ENCODE assay signal across 10 mouse cellular contexts in genomic region chr8:111821199-111821598, GRCm38 (mm10). TPM values are rescaled to one million over a fixed set of nuclear protein-coding genes. Genes with fewer than 3 reads are reported as not detected.
DNase-seq lines count a peak whose midpoint lies in the region; ATAC-seq and TF ChIP-seq lines count a peak whose summit lies in the region.
"Had no signal": no experiment of that assay in that cellular context is flagged by ENCODE, and none has a peak within 500 bp of the region (broad histone marks: within the 10 kb centered on the region; RNA-seq: fewer than 3 reads in every experiment).

No protein-coding gene starts in this region.

- no peaks in the 10 kb centered on the region for H3K4me1 ChIP-seq in lung, embryonic 14.5 days (ENCODE audit: insufficient read depth)
- H3K4me1 ChIP-seq: liver, embryonic 15.5 days had no signal

- no peaks in the 10 kb centered on the region for H3K27me3 ChIP-seq in lung, embryonic 14.5 days (ENCODE audit: insufficient read depth, low read length)
- H3K27me3 ChIP-seq: liver, embryonic 15.5 days had no signal

- no peak for ATAC-seq in lung, embryonic 14.5 days (ENCODE audit: insufficient read depth)
- peak; percentile 99 for ATAC-seq in common myeloid progenitor, adult 5-6 weeks (replicated peaks; ENCODE audit: low read depth, poor library complexity, severe bottlenecking)
- ATAC-seq in erythroid progenitor cell, adult 5-6 weeks (replicated peaks; ENCODE audit: low FRiP score, poor library complexity, severe bottlenecking): no peak

- no peak overlapping the region for H3K4me3 ChIP-seq in lung, embryonic 14.5 days (ENCODE audit: low read depth, low read length)
- no peak overlapping the region for H3K4me3 ChIP-seq in left cerebral cortex, adult 2 months
- H3K4me3 ChIP-seq: liver, embryonic 15.5 days had no signal

- H3K4me2 ChIP-seq in lung, embryonic 14.5 days: no peak overlapping the region
- H3K4me2 ChIP-seq: liver, embryonic 15.5 days had no signal

- H3K9ac ChIP-seq in lung, embryonic 14.5 days: no peak overlapping the region
- H3K9ac ChIP-seq: liver, embryonic 15.5 days had no signal

- no peak overlapping the region for H3K27ac ChIP-seq in lung, embryonic 14.5 days (ENCODE audit: low read depth)
- H3K27ac ChIP-seq in left cerebral cortex, adult 2 months: no peak overlapping the region
- H3K27ac ChIP-seq: liver, embryonic 15.5 days had no signal

- peaks cover 39% of the 10 kb centered on the region for H3K36me3 ChIP-seq in lung, embryonic 14.5 days (ENCODE audit: insufficient read depth)

- no peak for TF ChIP-seq CTCF in lung, embryonic 14.5 days (IDR thresholded peaks at IDR 0.05; ENCODE audit: low read depth)
- TF ChIP-seq CTCF in left cerebral cortex, adult 2 months (IDR thresholded peaks at IDR 0.05): no peak

- no peaks in the 10 kb centered on the region for H3K9me3 ChIP-seq in lung, embryonic 14.5 days (ENCODE audit: low read depth, low read length)
- H3K9me3 ChIP-seq: liver, embryonic 15.5 days had no signal

- 72% methylated on average over 10 of the region's 10 CpGs for WGBS in lung, embryonic 14.5 days

- intact Hi-C loops in left cerebral cortex, adult 2 months (cut with DNase I): no loop called here
- intact Hi-C loops in gastrocnemius, postnatal 14 days (cut with DNase I; ENCODE audit: low total_unique reads): no loop called here

- peak; percentile 36 for DNase-seq in lung, embryonic 14.5 days
- no peak for DNase-seq in lung, postnatal 10 days
- peak; percentile 88 for DNase-seq in naive thymus-derived CD4-positive, alpha-beta T cell, adult 2 months (ENCODE audit: low read depth)
- DNase-seq in thymus, postnatal 25 days: peak; percentile 64
- DNase-seq in left cerebral cortex, adult 2 months (ENCODE audit: extremely low spot score in 1 of 2, low spot score in 2 of 2): no peak
- DNase-seq in gastrocnemius, postnatal 14 days: no peak
- DNase-seq: cerebellum, adult 18-20 months had no signal

RNA-seq across cellular contexts. Expression of gene Cfdp1, which starts 32.9 kb away (rescaled TPM):
- polyA plus RNA-seq in lung, embryonic 14.5 days (2014; fragmentation: Nextera tagmentation; extraction: Ambion mirVana): 195 and 200 TPM in 2 replicates
- 202 and 252 TPM in 2 replicates for total RNA-seq in common myeloid progenitor, adult 5-6 weeks (2017)
- total RNA-seq in left cerebral cortex, adult 2 months (2021): 10 to 100 TPM; 75.4 to 83.1 TPM
- 10 to 100 TPM; 21.5 to 30.1 TPM for total RNA-seq in gastrocnemius, postnatal 14 days (2021)
- 59.1 and 61.6 TPM in 2 replicates for total RNA-seq in erythroid progenitor cell, adult 5-6 weeks (2015; ENCODE audit: low replicate concordance)
- 38.0 and 46.9 TPM in 2 replicates for total RNA-seq in erythroid progenitor cell, adult 5-6 weeks (2017; ENCODE audit: low replicate concordance)

RNA-seq across cellular contexts. Expression of gene Tmem170, which starts 55.4 kb away (rescaled TPM):
- polyA plus RNA-seq in lung, embryonic 14.5 days (2014; fragmentation: Nextera tagmentation; extraction: Ambion mirVana): 7.0 and 7.3 TPM in 2 replicates
- total RNA-seq in common myeloid progenitor, adult 5-6 weeks (2017): 2.3 and 2.5 TPM in 2 replicates
- 1 to 10 TPM; 3.0 to 3.4 TPM for total RNA-seq in left cerebral cortex, adult 2 months (2021)
- total RNA-seq in gastrocnemius, postnatal 14 days (2021): 1 to 10 TPM; 1.6 TPM
- total RNA-seq in erythroid progenitor cell, adult 5-6 weeks (2015; ENCODE audit: low replicate concordance): 11.3 and 11.5 TPM in 2 replicates
- 5.4 and 9.2 TPM in 2 replicates for total RNA-seq in erythroid progenitor cell, adult 5-6 weeks (2017; ENCODE audit: low replicate concordance)

Comparison
In these comparisons a context has a peak if more than half of its experiments do, and no peak if none do; other contexts are left out.
1. DNase-seq: peak in lung, embryonic 14.5 days (single experiment), naive thymus-derived CD4-positive, alpha-beta T cell, adult 2 months (single experiment) and thymus, postnatal 25 days (single experiment); none in lung, postnatal 10 days (single experiment), left cerebral cortex, adult 2 months (0 of 2) and gastrocnemius, postnatal 14 days (single experiment).